Mouse (Mus musculus) embryonic facial prominence, embryonic 10.5 days (tissue): ENCODE measurements at regions not wholly inside any gene's neighbourhood (a gene's known extent, or its start where the extent isn't known, plus 50 kb on each side); places are given as distances from the start of the nearest gene placed in this dataset.

Experiments used
- DNase-seq: peaks from one replicate; pipeline ENCODE4 v3.0.0-alpha.2; 2017; ENCODE audit warnings: low spot score
- H3K27ac ChIP-seq: fragments of 300-500 bp; sonication (generic); replicated peaks from 2 replicates; pipeline ENCODE4 v1.5.1; 2016; ENCODE audit warnings: mild to moderate bottlenecking
- H3K27me3 ChIP-seq: fragments of 300-500 bp; sonication (generic); replicated peaks from 2 replicates; pipeline ENCODE4 v1.6.1; 2016; ENCODE audit warnings: low read depth, mild to moderate bottlenecking; ENCODE audit not compliant: poor library complexity, severe bottlenecking
- H3K36me3 ChIP-seq: fragments of 300-500 bp; sonication (generic); replicated peaks from 2 replicates; pipeline ENCODE4 v1.6.1; 2016; ENCODE audit warnings: mild to moderate bottlenecking, moderate library complexity
- H3K4me1 ChIP-seq: fragments of 300-500 bp; sonication (generic); 2 replicates; pipeline ENCODE4 v1.6.1; 2016
- H3K4me3 ChIP-seq: fragments of 300-500 bp; sonication (generic); 2 replicates; pipeline ENCODE4 v1.5.1; 2016; ENCODE audit warnings: mild to moderate bottlenecking, moderate library complexity
- H3K9me3 ChIP-seq: fragments of 300-500 bp; sonication (generic); 2 replicates; pipeline ENCODE4 v1.6.1; 2016; ENCODE audit warnings: mild to moderate bottlenecking
- WGBS: fragments of 180-500 bp; shearing (Covaris S2); methylation state at CpG from one replicate; pipeline ENCODE4 v1.1.7; 2016; 5-methylcytosine and 5-hydroxymethylcytosine counted together
- microRNA counts: library from miRNA; unstranded; fragments of <30 nt; microRNA quantifications from one replicate; lab custom pipeline; 2017
- microRNA-seq: library from miRNA; unstranded; fragments of <30 nt; microRNA quantifications from one replicate; pipeline ENCODE4, GENCODE M21; 2017

DNA sequence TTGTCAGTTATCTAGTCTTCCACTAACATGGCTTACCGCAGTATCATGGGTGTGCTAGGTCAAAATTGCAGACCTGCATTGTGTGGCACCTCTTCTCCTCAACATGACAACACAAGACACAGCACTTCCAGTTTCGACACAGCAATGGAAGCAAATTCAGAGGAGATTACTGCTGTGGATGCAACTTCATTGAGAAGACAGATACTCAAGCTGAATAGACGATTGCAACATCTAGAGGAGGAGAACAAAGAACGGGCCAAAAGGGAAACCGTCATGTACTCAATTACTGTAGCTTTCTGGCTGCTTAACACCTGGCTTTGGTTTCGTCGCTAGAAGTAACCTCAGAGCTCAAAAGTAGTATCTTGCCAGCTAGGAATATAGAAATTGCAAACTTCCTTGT, 368.4 kb downstream of the Tex13c3 start:
- Histone ChIP-seq H3K27me3 (no peaks in the 10 kb centered on the region), H3K27ac (no peak overlapping the region), H3K36me3 (no peaks in the 10 kb centered on the region), H3K4me1 (no peaks in the 10 kb centered on the region), H3K9me3 (no peaks in the 10 kb centered on the region), H3K4me3 (no peak overlapping the region)
- no peak for DNase-seq
- WGBS, result 90% methylated on average over 7 of the region's 7 CpGs

DNA sequence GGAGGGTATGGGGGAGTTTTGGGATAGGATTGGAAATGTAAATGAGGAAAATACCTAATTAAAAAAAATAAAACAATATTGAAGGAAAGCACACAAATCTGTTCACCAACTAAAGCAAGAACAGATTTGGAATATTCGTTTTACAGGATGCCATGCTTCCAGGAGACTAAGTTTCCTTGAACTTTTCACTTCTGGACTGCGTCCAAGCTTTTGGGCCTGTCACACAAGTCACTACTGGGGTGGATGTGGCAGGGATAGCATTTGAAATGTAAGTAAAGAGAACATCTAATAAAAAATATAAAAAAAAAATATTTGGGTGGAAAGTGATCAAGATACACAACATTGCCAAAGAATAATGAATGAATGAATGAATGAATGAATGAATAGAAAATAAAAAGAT, 378.2 kb downstream of the Tex13c3 start:
- Histone ChIP-seq H3K27ac (no peak overlapping the region), H3K4me3 (no peak overlapping the region), H3K27me3 (no peaks in the 10 kb centered on the region), H3K4me1 (no peaks in the 10 kb centered on the region), H3K9me3 (no peaks in the 10 kb centered on the region), H3K36me3 (no peaks in the 10 kb centered on the region)
- 71% methylated on average over 2 of the region's 2 CpGs for WGBS
- no peak for DNase-seq

DNA sequence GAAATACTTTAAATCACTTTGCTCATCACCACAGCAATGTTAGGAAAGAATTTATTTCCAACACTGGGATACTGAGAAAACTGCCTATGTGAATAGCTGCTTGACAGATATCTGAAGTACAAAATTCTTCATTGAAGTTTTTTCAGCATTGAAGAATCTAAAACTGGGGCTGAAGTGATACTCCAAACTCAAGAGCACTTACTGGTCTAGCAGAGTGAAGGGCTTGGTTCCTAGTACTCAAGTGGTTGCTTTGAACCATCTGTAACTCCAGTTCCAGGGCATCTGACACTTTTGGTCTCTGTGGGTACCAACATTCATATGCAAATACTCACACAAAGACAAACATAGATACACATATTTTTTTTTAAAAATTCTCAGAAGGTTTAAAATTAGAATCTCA, 385.2 kb downstream of the Tex13c3 start:
- no peak overlapping the region for H3K27ac ChIP-seq
- H3K36me3 ChIP-seq, result no peaks in the 10 kb centered on the region
- no peaks in the 10 kb centered on the region for H3K27me3 ChIP-seq
- H3K9me3 ChIP-seq, result no peaks in the 10 kb centered on the region
- no peak overlapping the region for H3K4me3 ChIP-seq
- no peaks in the 10 kb centered on the region for H3K4me1 ChIP-seq
- DNase-seq, result no peak

DNA sequence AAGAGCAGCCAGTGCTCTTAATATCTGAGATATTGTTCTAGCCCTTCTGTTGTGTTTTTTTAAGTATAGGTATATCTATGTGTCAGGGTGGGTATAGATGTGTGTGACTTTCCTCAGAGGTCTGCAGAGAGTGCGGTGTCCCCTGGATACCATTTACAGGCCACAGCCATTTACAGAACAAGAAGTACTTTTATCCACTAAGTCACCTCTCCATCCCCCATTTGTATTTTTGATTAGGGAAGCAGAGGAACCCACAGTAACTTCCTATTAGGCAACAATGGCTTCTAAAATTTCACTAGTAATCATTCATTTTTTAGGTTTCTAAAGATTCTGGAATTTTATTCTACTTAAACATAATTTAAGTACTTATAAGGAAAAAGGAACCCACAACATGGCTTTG, 396.7 kb downstream of the Tex13c3 start:
- 90% methylated on average over 1 of the region's 1 CpGs for WGBS

DNA sequence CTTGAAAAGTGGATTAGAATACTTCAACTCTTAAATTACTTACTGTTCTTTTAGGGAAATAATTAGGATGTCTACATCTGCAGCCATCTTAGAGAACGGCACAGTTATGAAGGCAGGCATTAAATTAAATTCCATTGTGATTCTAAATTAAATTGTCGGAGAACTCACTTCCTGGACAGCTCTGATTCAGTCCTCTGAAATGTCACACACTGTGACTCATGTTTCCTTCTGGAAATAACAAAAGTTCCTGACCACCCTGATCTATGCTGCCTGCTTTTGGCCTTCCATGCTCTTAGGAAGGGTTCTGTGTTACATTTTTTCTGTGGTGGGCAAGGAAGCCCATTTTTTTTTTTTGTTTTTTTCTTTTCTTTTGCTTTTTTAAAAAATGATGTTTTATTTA, 401.1 kb downstream of the Tex13c3 start:
- Histone ChIP-seq H3K4me3 (no peak overlapping the region), H3K9me3 (no peaks in the 10 kb centered on the region), H3K4me1 (no peaks in the 10 kb centered on the region), H3K27me3 (no peaks in the 10 kb centered on the region), H3K36me3 (no peaks in the 10 kb centered on the region), H3K27ac (no peak overlapping the region)
- 71% methylated on average over 2 of the region's 2 CpGs for WGBS
- DNase-seq, result no peak

More for the DNA sequence above, 396.7 kb downstream of the Tex13c3 start:
- no peaks in the 10 kb centered on the region for H3K4me1 ChIP-seq
- no peaks in the 10 kb centered on the region for H3K36me3 ChIP-seq
- DNase-seq, result no peak
- H3K27ac ChIP-seq, result no peak overlapping the region
- H3K9me3 ChIP-seq, result no peaks in the 10 kb centered on the region
- no peaks in the 10 kb centered on the region for H3K27me3 ChIP-seq
- H3K4me3 ChIP-seq, result no peak overlapping the region

MicroRNAs in the stretch of these regions (microRNA counts, 519-probe panel; counts per million panel counts)
- microRNA mmu-miR-221 (lab: Ali Mortazavi, UCI) (188 counts per million, percentile 57 among the panel's probes with 10 or more counts), microRNA mmu-miR-222 (lab: Ali Mortazavi, UCI) (188 counts per million, percentile 57 among the panel's probes with 10 or more counts)

Small RNA genes in the stretch of these regions (microRNA-seq; reads per million reads assigned to microRNA genes)
- gene Mir221 (260 reads per million, percentile 61 among the genes with 10 or more reads in this experiment), gene Mir222 (171 reads per million, percentile 55 among the genes with 10 or more reads in this experiment)
